Mouse (Mus musculus) layer of hippocampus, postnatal 14 days (tissue): ENCODE measurements around the gene Slc47a2. TPM values are rescaled to one million over a fixed set of nuclear protein-coding genes. Genes with fewer than 3 reads are reported as not detected.

Experiments used
- total RNA-seq, 2 experiments: library from RNA; stranded (reverse); gene quantifications; 2 replicates each; pipeline ENCODE4 v1.2.3; 2021

Slc47a2 gene
- total RNA-seq, 2 experiments from 2014 or later, result 0.17 TPM; not detected in 1

Other genes with a start within 250 kb of the Slc47a2 start
- 1 to 10 TPM in 1 of 2 experiments, under 1 TPM in 1; 0.99 to 1.4 TPM for gene Tnfrsf13b, start 216.1 kb downstream of the Slc47a2 start, total RNA-seq
- 100 to 1,000 TPM; 319 to 320 TPM for gene Usp22, start 167.8 kb downstream of the Slc47a2 start, total RNA-seq
- gene Aldh3a1, start 135.3 kb downstream of the Slc47a2 start, total RNA-seq, result under 1 TPM; 0.81 to 0.95 TPM
- gene Aldh3a2, start 75.4 kb downstream of the Slc47a2 start, total RNA-seq, result 10 to 100 TPM; 54.5 to 57.5 TPM
- gene Slc47a1, start 35.5 kb upstream of the Slc47a2 start, total RNA-seq, result under 1 TPM; 0.83 to 0.93 TPM
- 100 to 1,000 TPM; 328 to 329 TPM for gene Rnf112, start 111.3 kb upstream of the Slc47a2 start, total RNA-seq
- gene Mfap4, start 142.6 kb upstream of the Slc47a2 start, total RNA-seq, result 10 to 100 TPM in 1 of 2 experiments, 1 to 10 TPM in 1; 8.5 to 12.5 TPM
- gene Mapk7, start 151.5 kb upstream of the Slc47a2 start, total RNA-seq, result 10 to 100 TPM; 32.8 to 36.2 TPM
- 10 to 100 TPM; 37.3 to 37.4 TPM for gene B9d1, start 162.3 kb upstream of the Slc47a2 start, total RNA-seq
- gene Epn2, start 236.8 kb upstream of the Slc47a2 start, total RNA-seq, result 100 to 1,000 TPM; 147 to 158 TPM